Mouse (Mus musculus): ENCODE data around the gene Cdcp1.
A peak's percentile ranks its signal among the peaks of the same experiment; 100 is the strongest.

Gene Cdcp1

GRCm38 (mm10) chr9:123207895-123208294 lies 7.9 kb downstream of the Cdcp1 start:
- DNase-seq (ENCODE audit: low spot score in 2 of 2), result no peak

GRCm38 (mm10) chr9:123206948-123207347 lies 8.9 kb downstream of the Cdcp1 start:
- DNase-seq (ENCODE audit: low spot score in 2 of 2), result no peak

- no peak for DNase-seq (ENCODE audit: low spot score in 2 of 2)
These were observed 9.3 kb downstream of the Cdcp1 start for GRCm38 (mm10) chr9:123206526-123206925.

DNA sequence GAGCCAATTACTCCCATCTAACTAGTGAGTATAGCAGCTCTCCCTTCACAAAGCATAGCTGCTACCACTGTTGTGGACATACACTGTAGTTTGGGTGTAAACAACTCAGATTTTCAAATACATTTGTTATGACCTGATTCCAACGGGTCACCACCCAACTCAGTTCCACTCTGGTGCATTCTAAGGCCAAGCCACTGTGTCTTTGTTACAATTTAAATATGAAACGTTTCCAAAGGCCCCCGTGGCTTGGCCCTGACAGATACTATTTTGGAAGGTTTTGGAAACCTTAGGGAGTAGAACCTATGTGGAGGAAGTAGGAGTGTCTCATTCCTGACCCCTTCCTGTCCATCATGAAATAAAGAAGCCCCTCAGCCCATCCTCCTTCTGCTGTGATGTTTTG lies 15.7 kb downstream of the Cdcp1 start:
- DNase-seq (ENCODE audit: low spot score in 2 of 2), result no peak

DNA sequence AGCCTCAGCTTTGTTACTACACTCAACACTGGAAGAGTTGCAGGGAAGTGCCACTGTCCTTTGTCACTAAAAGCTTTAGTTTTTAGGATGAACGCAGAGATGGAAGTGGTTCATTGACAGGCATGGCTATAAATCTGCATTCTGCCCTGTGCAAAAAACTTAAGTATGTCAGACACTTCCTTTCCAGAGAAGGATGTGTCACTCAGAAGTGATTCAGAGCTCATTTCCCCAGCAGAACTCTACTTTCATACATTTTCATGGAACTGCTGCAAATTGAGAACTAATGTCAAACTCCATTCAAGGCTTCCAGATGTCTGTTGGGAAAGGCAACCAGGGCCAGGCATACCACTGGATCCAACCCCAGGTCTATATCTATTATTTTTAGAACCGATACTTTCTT lies 27.6 kb downstream of the Cdcp1 start:
- DNase-seq (ENCODE audit: low spot score in 2 of 2), result no peak

GRCm38 (mm10) chr9:123187589-123187988 lies 28.2 kb downstream of the Cdcp1 start:
- no peak for DNase-seq (ENCODE audit: low spot score in 2 of 2)

DNA sequence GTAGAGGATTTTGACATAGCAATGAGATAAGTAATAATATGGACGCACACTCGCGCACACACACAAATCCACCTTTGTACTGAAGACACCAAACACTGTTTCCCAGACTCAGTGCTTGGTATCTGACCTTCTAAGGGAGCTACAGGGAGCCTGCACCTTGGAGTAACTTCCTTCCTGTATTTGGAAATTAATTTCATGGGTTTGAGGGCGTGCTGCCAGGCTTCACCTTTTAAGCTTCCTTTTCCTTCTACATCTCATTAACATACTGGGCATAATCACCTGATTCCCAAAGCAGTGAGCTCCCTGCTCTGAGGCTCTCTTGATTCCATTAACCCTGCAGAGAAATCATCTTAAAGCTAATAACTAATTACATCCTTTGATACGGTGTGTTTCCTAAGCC lies 29.7 kb downstream of the Cdcp1 start:
- DNase-seq (ENCODE audit: low spot score in 2 of 2), result no peak

DNA sequence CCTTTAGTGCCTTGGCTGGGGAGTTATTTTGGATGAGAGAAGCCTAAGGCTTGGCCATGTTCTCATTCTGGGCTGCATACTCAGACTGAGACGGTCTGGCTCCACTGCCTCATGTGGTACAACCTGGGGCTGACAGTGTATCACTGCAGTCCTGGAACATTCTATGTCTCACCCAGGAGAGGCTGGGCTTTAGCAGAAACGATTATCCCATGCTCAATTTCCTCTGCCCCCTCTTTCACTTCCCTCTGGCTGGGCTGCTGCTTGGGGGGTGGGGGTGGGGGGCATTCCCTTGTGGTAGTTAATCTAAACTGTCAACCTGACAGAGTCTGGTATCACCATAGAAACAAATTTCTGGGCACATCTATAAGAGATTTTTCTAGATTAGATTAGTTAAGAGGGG lies 30.3 kb downstream of the Cdcp1 start:
- no peak for DNase-seq (ENCODE audit: low spot score in 2 of 2)

DNA sequence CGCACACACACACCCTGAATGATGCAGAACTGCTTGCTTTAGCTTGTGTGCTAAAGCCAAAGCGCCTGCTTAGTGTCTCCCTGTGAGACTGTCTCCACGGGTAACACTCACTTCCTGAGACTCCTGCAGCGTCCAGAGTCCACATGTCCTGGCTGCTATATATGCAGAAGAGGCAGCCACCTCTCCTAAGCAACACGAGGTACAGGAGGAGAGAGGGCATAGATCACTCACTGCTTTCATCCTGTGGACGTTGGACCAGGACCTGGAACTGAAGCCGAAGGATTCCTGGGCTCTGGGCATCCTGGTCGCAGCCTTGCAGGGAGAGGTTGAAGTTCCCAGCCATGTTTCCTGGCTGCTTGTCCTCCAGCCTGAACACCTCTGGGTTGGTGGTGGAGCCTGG lies 32.6 kb downstream of the Cdcp1 start:
- no peak for DNase-seq (ENCODE audit: low spot score in 2 of 2)

DNA sequence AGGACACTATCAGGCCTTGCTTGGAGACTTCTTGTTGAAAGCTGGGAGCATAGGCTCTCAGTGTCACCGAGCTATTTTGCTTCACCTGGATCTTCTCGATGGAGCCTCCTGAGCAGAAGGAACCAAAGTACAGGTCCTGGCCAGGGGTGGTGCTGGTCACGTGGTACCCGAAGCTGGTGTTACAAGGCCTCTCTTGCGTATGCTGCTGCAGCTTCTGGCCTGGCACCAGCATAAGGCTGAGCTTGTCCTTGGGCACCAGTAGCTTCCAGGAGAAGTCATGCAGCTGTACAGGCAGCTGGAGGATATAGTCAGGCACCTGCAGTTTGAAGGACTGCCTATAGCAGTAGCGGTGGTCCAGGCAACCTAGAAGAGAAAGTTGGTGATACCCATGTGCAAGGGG lies 35.8 kb downstream of the Cdcp1 start:
- no peak for DNase-seq (ENCODE audit: low spot score in 2 of 2)

- DNase-seq (ENCODE audit: low spot score in 2 of 2), result no peak
These were observed 38.3 kb downstream of the Cdcp1 start for GRCm38 (mm10) chr9:123177380-123178048.

- DNase-seq (ENCODE audit: low spot score in 2 of 2), result no peak
These were observed 41.5 kb downstream of the Cdcp1 start for GRCm38 (mm10) chr9:123174356-123174755.

DNA sequence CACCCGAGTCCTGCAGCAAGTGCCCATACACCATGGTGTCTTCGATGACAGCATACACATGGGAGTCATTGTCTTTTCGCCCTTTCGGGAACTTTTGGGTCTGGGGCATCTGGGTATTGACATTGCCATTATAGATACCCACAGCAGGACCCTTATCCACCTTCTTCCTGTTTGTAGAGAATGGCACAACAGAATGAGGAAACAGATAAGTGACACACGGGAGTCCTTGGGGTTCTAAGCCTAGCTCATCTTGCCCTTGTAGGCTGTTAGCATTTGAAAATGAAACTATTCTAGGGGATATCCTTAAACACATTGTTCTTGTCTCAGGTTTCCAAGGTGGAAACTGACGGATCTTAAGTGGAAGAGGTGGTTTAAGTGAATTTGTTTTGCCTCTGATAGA lies 42.1 kb downstream of the Cdcp1 start:
- no peak for DNase-seq (ENCODE audit: low spot score in 2 of 2)

- no peak for DNase-seq (ENCODE audit: low spot score in 2 of 2)
These were observed 49.9 kb downstream of the Cdcp1 start for GRCm38 (mm10) chr9:123165781-123166443.

DNA sequence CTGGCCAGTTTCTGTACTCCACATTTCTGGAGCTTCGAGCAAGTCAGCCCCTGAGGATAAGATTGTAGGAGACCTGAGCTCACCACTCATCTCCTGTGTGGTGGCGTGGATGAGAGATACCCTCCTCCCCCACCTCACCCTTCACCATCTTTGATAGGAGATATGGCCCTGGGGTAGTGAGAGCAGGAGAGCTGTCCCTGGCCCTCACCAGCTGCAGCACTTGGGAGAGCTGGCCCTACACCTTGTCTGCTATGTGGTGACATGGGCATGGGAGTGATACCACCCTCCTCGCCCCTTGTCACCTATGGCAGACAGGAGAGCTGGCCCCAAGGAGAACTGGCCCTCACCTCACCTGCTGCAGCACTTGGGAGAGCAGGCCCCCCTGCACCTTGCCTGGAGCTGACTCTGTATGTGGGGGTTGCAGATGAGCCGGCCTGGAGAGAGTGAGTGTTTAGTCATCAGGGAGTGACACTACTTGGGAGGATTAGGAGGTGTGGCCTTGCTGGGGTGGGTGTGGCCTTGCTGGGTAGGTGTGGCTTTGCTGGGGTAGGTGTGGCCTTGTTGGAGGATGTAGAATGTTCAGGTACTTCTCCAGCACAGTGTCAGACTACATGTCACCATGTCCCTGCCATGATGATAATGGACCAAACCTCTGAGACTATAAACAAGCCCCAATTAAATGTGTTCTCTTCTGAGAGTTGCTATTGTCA lies 52.7 kb downstream of the Cdcp1 start:
- no peak for DNase-seq (ENCODE audit: low spot score in 2 of 2)

DNA sequence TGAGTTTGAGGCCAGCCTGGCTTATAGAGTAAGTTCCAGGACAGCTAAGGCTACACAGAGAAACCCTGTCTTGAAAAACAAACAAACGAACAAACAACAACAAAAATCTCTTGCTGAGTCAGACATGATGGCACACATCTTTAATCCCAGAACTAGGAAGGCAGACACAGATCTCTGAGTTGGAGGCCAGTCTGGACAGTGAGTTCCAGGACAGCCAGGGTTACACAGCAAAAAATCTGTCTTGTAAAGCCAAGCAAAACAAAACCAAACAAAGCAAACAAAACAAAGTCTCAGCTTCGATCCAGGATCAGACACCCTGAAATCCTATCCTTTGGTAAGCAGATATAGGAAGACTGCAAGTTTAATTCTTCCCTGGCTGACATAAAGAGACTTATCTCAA lies 54.0 kb downstream of the Cdcp1 start:
- no peak for DNase-seq (ENCODE audit: low spot score in 2 of 2)

DNA sequence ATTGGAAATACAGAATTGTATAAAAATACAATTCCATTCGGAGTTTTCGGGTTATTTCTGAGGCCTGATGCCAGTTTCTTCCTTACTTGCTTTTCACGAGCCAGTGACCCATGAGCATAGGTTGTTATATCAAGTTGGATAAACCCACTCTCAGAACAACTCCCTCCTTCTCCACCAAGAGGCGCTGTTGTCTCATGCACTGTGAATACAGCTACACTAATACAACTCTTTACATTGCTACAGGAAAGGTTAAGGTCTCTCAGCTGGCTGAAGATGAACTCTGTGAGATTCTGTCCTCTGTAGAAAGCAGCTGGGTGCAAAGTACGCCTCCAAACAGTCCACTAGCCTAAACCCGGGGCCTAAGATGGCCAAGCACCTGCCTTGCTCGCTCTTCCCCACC lies 56.5 kb downstream of the Cdcp1 start:
- peak; percentile 20 to 50 for DNase-seq (ENCODE audit: low spot score in 2 of 2)

DNA sequence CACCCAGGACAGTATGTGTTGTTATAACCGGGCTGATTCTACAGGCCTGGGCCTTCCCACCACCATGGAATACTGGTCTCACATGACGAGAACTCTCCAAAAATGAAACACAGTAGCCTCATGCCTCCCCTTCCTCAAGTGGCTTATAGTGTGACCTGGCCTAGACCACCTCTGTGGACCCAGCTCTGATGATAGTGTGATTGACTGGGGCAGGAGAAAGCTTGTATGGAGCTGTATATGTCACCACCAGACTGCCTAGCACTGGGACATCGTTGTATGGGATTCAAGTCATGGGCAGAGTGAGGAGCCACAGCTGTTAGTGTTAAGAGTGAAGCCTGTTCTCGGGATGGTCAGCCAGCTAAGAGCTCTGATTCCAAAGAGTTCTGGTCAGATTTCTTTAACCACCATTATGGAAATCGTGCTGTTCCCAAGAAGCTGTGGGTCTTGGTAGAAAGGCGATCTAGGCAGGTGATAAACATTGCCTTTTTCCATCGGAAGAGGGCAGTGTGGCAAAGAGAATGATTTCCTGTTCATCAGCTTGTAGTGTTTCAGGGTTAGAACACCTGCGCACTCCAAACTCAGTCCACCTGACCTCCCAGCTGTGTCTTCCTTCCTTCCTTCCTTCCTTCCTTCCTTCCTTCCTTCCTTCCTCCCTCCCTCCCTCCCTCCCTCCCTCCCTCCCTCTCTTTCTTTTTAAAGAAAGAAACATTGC lies 57.6 kb downstream of the Cdcp1 start:
- DNase-seq (ENCODE audit: low spot score in 2 of 2), result peak in 1 of 2 experiments; percentile 39

- no peak for DNase-seq (ENCODE audit: low spot score in 2 of 2)
These were observed 58.1 kb downstream of the Cdcp1 start for GRCm38 (mm10) chr9:123157699-123158098.

GRCm38 (mm10) chr9:123156910-123157361 lies 58.9 kb downstream of the Cdcp1 start:
- peak; percentile 61 to 64 for DNase-seq (ENCODE audit: low spot score in 2 of 2)

DNA sequence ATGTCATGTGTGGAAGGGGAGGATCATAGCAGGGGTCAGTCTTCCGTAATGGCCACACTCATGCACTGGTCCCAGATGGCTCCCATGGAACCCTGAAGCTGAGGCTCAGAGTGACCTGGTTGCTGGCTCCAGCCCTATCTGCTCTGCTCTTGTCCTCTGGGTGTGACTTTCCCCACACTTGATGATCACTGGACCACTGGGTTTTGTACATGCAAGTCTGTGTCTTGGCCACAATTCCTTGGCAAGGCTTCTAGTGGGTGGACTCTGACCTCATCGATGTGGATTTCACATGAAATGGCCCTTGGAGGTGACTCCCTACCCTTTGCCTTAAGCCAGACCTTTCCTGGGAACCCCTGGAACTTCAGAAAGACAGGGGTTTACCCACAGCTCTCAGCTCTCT lies 62.7 kb downstream of the Cdcp1 start:
- DNase-seq (ENCODE audit: low spot score in 2 of 2), result no peak

- DNase-seq (ENCODE audit: low spot score in 2 of 2), result peak in 1 of 2 experiments; percentile 23
These were observed 63.8 kb downstream of the Cdcp1 start for GRCm38 (mm10) chr9:123152026-123152425.

Data from thymus, postnatal 10 days (tissue).